Comparison of ENCODE assay signal across 9 mouse cellular contexts in the genomic region with DNA sequence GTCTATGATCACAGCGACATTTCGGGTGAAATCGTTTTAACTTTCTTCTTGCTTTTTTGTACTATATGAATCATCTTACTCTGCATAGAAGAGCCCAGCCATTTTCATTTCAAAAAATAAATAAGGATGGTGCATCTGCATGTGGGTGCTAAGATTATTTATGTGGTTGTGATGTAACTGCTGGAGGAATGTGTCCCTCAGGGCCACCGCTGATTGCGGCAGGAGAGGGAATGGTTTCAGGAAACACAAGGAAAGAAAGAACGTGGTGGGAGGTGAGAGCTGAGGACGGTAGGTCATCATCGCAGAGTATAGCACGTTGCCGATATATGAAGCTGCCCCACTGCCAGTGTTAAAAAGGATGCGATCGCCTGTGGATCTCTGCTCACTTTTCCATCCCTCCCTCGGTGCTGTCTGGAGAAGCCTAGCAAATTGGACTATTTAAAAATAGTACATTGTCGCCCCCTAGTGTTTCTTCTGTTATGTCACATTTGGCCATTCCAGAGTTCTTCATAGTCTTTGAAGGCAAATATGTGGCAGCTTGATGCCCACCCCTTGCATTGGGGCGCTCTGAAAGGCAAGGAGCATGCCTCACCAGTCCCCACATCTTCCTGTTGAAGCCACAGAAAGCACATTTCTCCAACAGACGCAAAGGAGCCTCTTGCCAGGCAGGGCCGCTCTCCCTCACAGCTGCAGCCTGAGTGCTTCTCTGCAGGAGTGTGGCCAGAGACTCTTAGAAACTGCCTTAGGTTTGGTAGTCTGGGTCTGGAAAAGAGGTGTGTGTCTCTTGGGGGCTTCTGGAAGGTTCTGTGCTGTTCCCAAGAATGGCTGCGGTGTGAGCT.
DNase-seq lines count a peak whose midpoint lies in the region; ATAC-seq and TF ChIP-seq lines count a peak whose summit lies in the region.
"Had no signal": no experiment of that assay in that cellular context is flagged by ENCODE, and none has a peak within 500 bp of the region (broad histone marks: within the 10 kb centered on the region; RNA-seq: fewer than 3 reads in every experiment).

No protein-coding gene starts in this region.

- TF ChIP-seq CTCF in liver, embryonic 14.5 days (IDR thresholded peaks at IDR 0.05; ENCODE audit: low read depth) = peak; percentile 51; the same call in 1 of the 2 replicates

- no peak overlapping the region for H3K4me3 ChIP-seq in heart, embryonic 16.5 days (ENCODE audit: low read length)
- no peak overlapping the region for H3K4me3 ChIP-seq in liver, embryonic 14.5 days (ENCODE audit: insufficient read depth in 1 of 2, low read depth in 2 of 2, low read length in 2 of 2)
- H3K4me3 ChIP-seq: embryonic facial prominence, embryonic 12.5 days had no signal

- no peak for TF ChIP-seq EP300 in liver, embryonic 14.5 days (IDR thresholded peaks at IDR 0.05; ENCODE audit: low read depth)

- H3K4me1 ChIP-seq in heart, embryonic 16.5 days (ENCODE audit: control insufficient read depth, insufficient read depth, low read length) = 0 out of 2 replicates have a peak, but pooled peaks cover 6% of the 10 kb centered on the region
- H3K4me1 ChIP-seq in liver, embryonic 14.5 days (replicated peaks; ENCODE audit: control insufficient read depth in 2 of 2, insufficient read depth in 2 of 2, low read length in 1 of 2) = no peaks in the 10 kb centered on the region
- H3K4me1 ChIP-seq: embryonic facial prominence, embryonic 12.5 days had no signal

- H3K4me2 ChIP-seq in heart, embryonic 16.5 days (ENCODE audit: low read depth, low read length) = peak overlapping the region; percentile 37
- no peak overlapping the region for H3K4me2 ChIP-seq in liver, embryonic 14.5 days (ENCODE audit: low read depth)
- H3K4me2 ChIP-seq: embryonic facial prominence, embryonic 12.5 days had no signal

- H3K27ac ChIP-seq in heart, embryonic 16.5 days (ENCODE audit: low read length) = no peak overlapping the region
- no peak overlapping the region for H3K27ac ChIP-seq in liver, embryonic 14.5 days
- H3K27ac ChIP-seq: embryonic facial prominence, embryonic 12.5 days had no signal

- H3K9me3 ChIP-seq in heart, embryonic 16.5 days (replicated peaks; ENCODE audit: control insufficient read depth, low read length) = no peaks in the 10 kb centered on the region
- H3K9me3 ChIP-seq in liver, embryonic 14.5 days (ENCODE audit: control insufficient read depth, low read length) = no peaks in the 10 kb centered on the region
- H3K9me3 ChIP-seq: embryonic facial prominence, embryonic 12.5 days had no signal

- WGBS in heart, embryonic 16.5 days = 39% methylated on average over 18 of the region's 18 CpGs
- WGBS in liver, embryonic 14.5 days (ENCODE audit: insufficient replicate concordance) = 40% methylated on average over 18 of the region's 18 CpGs

- peak; percentile 35; the same call in 1 of the 2 replicates for ATAC-seq in heart, embryonic 16.5 days (replicated peaks; ENCODE audit: extremely low read depth, insufficient read depth, low FRiP score)
- no peak for ATAC-seq in liver, embryonic 14.5 days (ENCODE audit: insufficient read depth)

- peak; percentile 12 for DNase-seq in urinary bladder, postnatal 14 days (ENCODE audit: low spot score)
- DNase-seq in urinary bladder, postnatal 4 days (ENCODE audit: low spot score in 2 of 2) = no peak
- DNase-seq in embryo, embryonic 11 days = peak; percentile 91
- DNase-seq in kidney, postnatal 14 days = peak; percentile 69
- DNase-seq in liver, embryonic 14.5 days (ENCODE audit: low read depth in 3 of 3, low spot score in 3 of 3) = peak in 2 of 3 experiments; percentile 11 to 12
- DNase-seq in retina, postnatal 1 day = peak; percentile 88
- DNase-seq in spleen, adult 18-20 months = no peak

- peaks cover 3% of the 10 kb centered on the region; the same call in 1 of the 2 replicates for H3K36me3 ChIP-seq in heart, embryonic 16.5 days (ENCODE audit: control insufficient read depth, insufficient read depth)
- no peaks in the 10 kb centered on the region for H3K36me3 ChIP-seq in liver, embryonic 14.5 days (replicated peaks; ENCODE audit: control insufficient read depth, insufficient read depth, low read depth)

- no peak overlapping the region for H3K9ac ChIP-seq in heart, embryonic 16.5 days (ENCODE audit: low read length)
- H3K9ac ChIP-seq in liver, embryonic 14.5 days (replicated peaks) = no peak overlapping the region
- H3K9ac ChIP-seq: embryonic facial prominence, embryonic 12.5 days had no signal

- H3K27me3 ChIP-seq in heart, embryonic 16.5 days (ENCODE audit: control insufficient read depth, insufficient read depth, low read length) = no peaks in the 10 kb centered on the region
- H3K27me3 ChIP-seq in liver, embryonic 14.5 days (ENCODE audit: control insufficient read depth, insufficient read depth, low read length) = no peaks in the 10 kb centered on the region
- H3K27me3 ChIP-seq: embryonic facial prominence, embryonic 12.5 days had no signal

Comparison
In these comparisons a context has a peak if more than half of its experiments do, and no peak if none do; other contexts are left out.
1. DNase-seq: peak in urinary bladder, postnatal 14 days (single experiment), embryo, embryonic 11 days (single experiment), kidney, postnatal 14 days (single experiment), liver, embryonic 14.5 days (2 of 3) and retina, postnatal 1 day (single experiment); none in urinary bladder, postnatal 4 days (0 of 2) and spleen, adult 18-20 months (0 of 2).